ENCODE assay signal across 8 mouse cellular contexts in genomic region chr1:52726371-52727055, GRCm38 (mm10). TPM values are rescaled to one million over a fixed set of nuclear protein-coding genes. Genes with fewer than 3 reads are reported as not detected.
A peak's percentile ranks its signal among the peaks of the same experiment; 100 is the strongest.
DNase-seq lines count a peak whose midpoint lies in the region; ATAC-seq and TF ChIP-seq lines count a peak whose summit lies in the region.

No protein-coding gene starts in this region.

- DNase-seq in ZHBTc4 (ENCODE audit: low read depth, low spot score), result peak; percentile 64
- peak; percentile 47 for DNase-seq in gastrocnemius, postnatal 14 days
- DNase-seq in hindbrain, postnatal 0 days (ENCODE audit: low spot score), result peak; percentile 66
- peak; percentile 51 to 52 for DNase-seq in left cerebral cortex, adult 8-10 months (ENCODE audit: low spot score in 2 of 2)
- DNase-seq in retina, postnatal 7 days (ENCODE audit: low read depth, low spot score), result peak; percentile 33
- DNase-seq in urinary bladder, adult 2 months (ENCODE audit: low spot score), result peak; percentile 66

- TF ChIP-seq CTCF in cortical plate, adult 2 months (IDR thresholded peaks at IDR 0.05; ENCODE audit: extremely low read depth, insufficient read depth, low read length), result no peak
- TF ChIP-seq CTCF in hindbrain, postnatal 0 days (IDR thresholded peaks at IDR 0.05; ENCODE audit: low read depth), result peak; percentile 29; the same call in 1 of the 2 replicates

- intact Hi-C loops in gastrocnemius, postnatal 14 days (cut with DNase I; ENCODE audit: low total_unique reads), result no loop called here

- peak overlapping the region; percentile 93 for H3K9ac ChIP-seq in hindbrain, postnatal 0 days (replicated peaks; ENCODE audit: low read length)

- 1% methylated on average over 43 of the region's 56 CpGs for whole genome bisulfite sequencing in hindbrain, postnatal 0 days
- 1% methylated on average over 53 of the region's 56 CpGs for WGBS in macrophage (ENCODE audit: missing documents)

- peaks cover 9% of the 10 kb centered on the region for H3K4me1 ChIP-seq in cortical plate, adult 2 months (ENCODE audit: control insufficient read depth, insufficient read depth, low read length)
- no peaks in the 10 kb centered on the region for H3K4me1 ChIP-seq in hindbrain, postnatal 0 days (ENCODE audit: insufficient read depth, low read length)

- ATAC-seq in hindbrain, postnatal 0 days, result peak; percentile 80

- no peaks in the 10 kb centered on the region for H3K27me3 ChIP-seq in hindbrain, postnatal 0 days (ENCODE audit: insufficient read depth, low read length)

- H3K79me2 ChIP-seq in macrophage (ENCODE audit: inconsistent target), result peaks cover 36% of the 10 kb centered on the region

- peak overlapping the region; percentile 12 for H3K27ac ChIP-seq in cortical plate, adult 2 months (ENCODE audit: insufficient read depth, low read length)
- peak overlapping the region; percentile 89 for H3K27ac ChIP-seq in hindbrain, postnatal 0 days
- no peak overlapping the region for H3K27ac ChIP-seq in macrophage

- H3K4me3 ChIP-seq in cortical plate, adult 2 months (ENCODE audit: insufficient read depth, low read length), result peak overlapping the region; percentile 41
- H3K4me3 ChIP-seq in hindbrain, postnatal 0 days (ENCODE audit: low read length), result peak overlapping the region; percentile 89
- peak overlapping the region; percentile 49 for H3K4me3 ChIP-seq in macrophage (ENCODE audit: inconsistent target)

- no peaks in the 10 kb centered on the region for H3K36me3 ChIP-seq in hindbrain, postnatal 0 days (ENCODE audit: insufficient read depth, low read length)
- H3K36me3 ChIP-seq in macrophage (ENCODE audit: inconsistent target), result no peaks in the 10 kb centered on the region

- no peaks in the 10 kb centered on the region for H3K9me3 ChIP-seq in hindbrain, postnatal 0 days (ENCODE audit: low read length)

- TF ChIP-seq POLR2A in cortical plate, adult 2 months (IDR thresholded peaks at IDR 0.05; ENCODE audit: extremely low read depth, insufficient read depth, low read length), result peak; percentile 61

- peak overlapping the region; percentile 83 for H3K4me2 ChIP-seq in hindbrain, postnatal 0 days (ENCODE audit: low read depth, low read length)

RNA-seq across cellular contexts. Expression of gene Mfsd6, which starts 0.7 kb away (rescaled TPM):
- 45.8 and 47.1 TPM in 2 replicates for polyA plus RNA-seq in cortical plate, adult 2 months (2012; rRNA removed)
- total RNA-seq in gastrocnemius, postnatal 14 days (2021), result 1 to 10 TPM; 6.1 to 6.4 TPM
- 42.8 and 47.0 TPM in 2 replicates for total RNA-seq in hindbrain, postnatal 0 days (2014; rRNA removed)
- polyA plus RNA-seq in hindbrain, postnatal 0 days (2015; fragmentation: Nextera tagmentation; extraction: Ambion mirVana), result 9.1 and 10.6 TPM in 2 replicates
- total RNA-seq in left cerebral cortex, adult 8-10 months (2022), result 10 to 100 TPM; 83.2 to 91.7 (median 85.4) TPM
- total RNA-seq in macrophage (2018; cell fraction: chromatin; rRNA removed), result 10 to 100 TPM in 18 of 26 experiments, 1 to 10 TPM in 8; 3.7 to 32.7 (median 11.6) TPM
- 10 to 100 TPM; 10.9 to 39.5 (median 20.8) TPM for total RNA-seq in macrophage (2018; cell fraction: cytosol; rRNA removed)
- 10 to 100 TPM; 11.8 to 57.1 (median 25.0) TPM for total RNA-seq in macrophage (2018; cell fraction: nucleus; rRNA removed)
- 21.9 to 30.0 TPM (median 28.6 TPM) in 3 replicates for polyA plus RNA-seq in macrophage (2018)
- polyA plus RNA-seq in urinary bladder, adult 2 months (2012; rRNA removed), result 15.9 and 23.1 TPM in 2 replicates
